Mouse (Mus musculus) lung, embryonic 15.5 days (tissue): Measurements from ENCODE around the gene Trap1. TPM values are rescaled to one million over a fixed set of nuclear protein-coding genes. Genes with fewer than 3 reads are reported as not detected.
"Not testable (repeated sequence)": the region's sequence is repeated elsewhere in the genome, so short reads cannot be mapped to it uniquely, and the experiment has no call there.

Experiments
- ATAC-seq: fragments of 200-750 bp; cut with Nextera tagmentation; 2 replicates; pipeline ENCODE4 v1.8.0; 2017; ENCODE audit warnings: moderate number of reproducible peaks, borderline replicate concordance; ENCODE audit not compliant: low FRiP score, low TSS enrichment; ENCODE audit errors: extremely low read depth
- H3K27ac ChIP-seq: fragments of 300-500 bp; sonication (generic); 2 replicates; pipeline ENCODE4 v1.5.1; 2015; ENCODE audit warnings: moderate library complexity, mild to moderate bottlenecking, inconsistent platforms
- H3K27me3 ChIP-seq: fragments of 300-500 bp; sonication (generic); 2 replicates; pipeline ENCODE4 v1.6.1; 2015; ENCODE audit warnings: inconsistent platforms
- H3K36me3 ChIP-seq: fragments of 300-500 bp; sonication (generic); 2 replicates; pipeline ENCODE4 v1.6.1; 2015; ENCODE audit warnings: inconsistent platforms
- H3K4me1 ChIP-seq: fragments of 300-500 bp; sonication (generic); 2 replicates; pipeline ENCODE4 v1.6.1; 2015; ENCODE audit warnings: inconsistent platforms
- H3K4me2 ChIP-seq: fragments of 300-500 bp; sonication (generic); 2 replicates; pipeline ENCODE4 v1.6.1; 2015; ENCODE audit warnings: inconsistent platforms, mild to moderate bottlenecking, moderate library complexity
- H3K4me3 ChIP-seq: fragments of 300-500 bp; sonication (generic); 2 replicates; pipeline ENCODE4 v1.5.1; 2015; ENCODE audit warnings: mild to moderate bottlenecking, inconsistent platforms
- H3K9ac ChIP-seq: fragments of 300-500 bp; sonication (generic); 2 replicates; pipeline ENCODE4 v1.6.1; 2015; ENCODE audit warnings: inconsistent platforms
- H3K9me3 ChIP-seq: fragments of 300-500 bp; sonication (generic); 2 replicates; pipeline ENCODE4 v1.6.1; 2016; ENCODE audit warnings: inconsistent platforms
- WGBS: fragments of 180-500 bp; shearing (Covaris S2); methylation state at CpG from one replicate; pipeline ENCODE4 v1.1.7; 2015; 5-methylcytosine and 5-hydroxymethylcytosine counted together
- polyA plus RNA-seq: library from polyadenylated mRNA; unstranded; fragments of >200 nt; fragmentation: Nextera tagmentation; extraction: Ambion mirVana; gene quantifications from 2 replicates; pipeline ENCODE4 v1.2.1, GENCODE M21; 2015

Trap1 gene
- polyA plus RNA-seq, 1 experiment from 2014 or later = 86.6 TPM

DNA sequence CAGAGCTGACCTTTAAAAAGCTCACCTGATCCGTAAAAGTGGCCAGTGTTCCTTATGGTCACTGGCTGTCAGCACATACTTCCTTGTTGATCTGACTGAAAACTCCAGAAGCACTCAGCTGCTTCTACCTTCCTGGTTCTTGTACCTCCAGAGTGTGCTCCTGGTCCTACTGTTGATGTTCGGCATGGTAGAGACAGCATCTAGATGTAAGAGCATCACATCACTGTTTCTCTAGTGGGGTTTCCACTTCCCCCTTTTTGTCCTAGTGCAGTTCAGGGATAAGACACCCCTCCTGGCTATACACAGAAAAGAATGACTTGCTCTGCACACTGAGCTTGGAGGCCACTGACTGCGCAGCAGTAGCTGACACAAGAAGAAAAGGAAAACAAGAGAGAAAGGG, 43.2 kb downstream of the Trap1 start:
- Histone ChIP-seq H3K36me3 (peaks cover 15% of the 10 kb centered on the region), H3K9ac (no peak overlapping the region), H3K4me3 (no peak overlapping the region), H3K9me3 (no peaks in the 10 kb centered on the region), H3K27me3 (no peaks in the 10 kb centered on the region), H3K4me2 (no peak overlapping the region), H3K4me1 (no peaks in the 10 kb centered on the region), H3K27ac (no peak overlapping the region)
- WGBS = 87% methylated on average over 3 of the region's 3 CpGs
- no peak for ATAC-seq

- no peak overlapping the region for H3K4me2 ChIP-seq
- H3K9me3 ChIP-seq = no peaks in the 10 kb centered on the region
- no peak for ATAC-seq
- peaks cover 10% of the 10 kb centered on the region for H3K36me3 ChIP-seq
- WGBS = 68% methylated on average over 5 of the region's 5 CpGs
- H3K9ac ChIP-seq = no peak overlapping the region
- H3K27me3 ChIP-seq = no peaks in the 10 kb centered on the region
- no peaks in the 10 kb centered on the region for H3K4me1 ChIP-seq
- H3K4me3 ChIP-seq = no peak overlapping the region
- H3K27ac ChIP-seq = no peak overlapping the region
These were observed 43.7 kb downstream of the Trap1 start for GRCm38 (mm10) chr16:4033971-4034370.

DNA sequence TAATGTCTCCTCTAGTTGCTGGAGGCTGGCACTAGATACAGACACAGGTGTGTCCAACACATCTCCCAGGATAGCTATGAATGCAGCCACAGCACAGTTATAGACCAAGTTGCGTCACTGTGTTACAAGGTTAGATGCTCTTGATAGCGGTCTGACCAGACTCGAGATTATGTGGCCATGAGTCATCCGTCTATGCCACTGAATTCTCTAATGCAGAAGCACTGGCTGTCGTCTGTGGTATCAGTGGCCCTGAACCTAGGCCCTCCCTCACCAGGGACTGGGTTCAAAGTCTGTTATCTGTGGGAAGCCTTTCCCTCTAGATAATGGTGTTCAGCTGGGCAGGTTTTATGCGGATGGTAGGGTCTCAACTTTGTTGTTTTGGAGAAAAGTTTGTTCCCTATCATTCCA, 45.3 kb downstream of the Trap1 start:
- 77% methylated on average over 6 of the region's 6 CpGs for WGBS
- no peaks in the 10 kb centered on the region for H3K4me1 ChIP-seq
- H3K4me2 ChIP-seq = no peak overlapping the region
- no peak overlapping the region for H3K9ac ChIP-seq
- no peak for ATAC-seq
- no peaks in the 10 kb centered on the region for H3K9me3 ChIP-seq
- H3K27me3 ChIP-seq = no peaks in the 10 kb centered on the region
- H3K27ac ChIP-seq = no peak overlapping the region
- H3K36me3 ChIP-seq = no peaks in the 10 kb centered on the region
- H3K4me3 ChIP-seq = no peak overlapping the region

GRCm38 (mm10) chr16:4031441-4032274, 46.0 kb downstream of the Trap1 start:
- Histone ChIP-seq H3K9me3 (no peaks in the 10 kb centered on the region), H3K27ac (no peak overlapping the region), H3K9ac (no peak overlapping the region), H3K36me3 (no peaks in the 10 kb centered on the region), H3K4me2 (no peak overlapping the region), H3K4me1 (no peaks in the 10 kb centered on the region), H3K4me3 (no peak overlapping the region), H3K27me3 (no peaks in the 10 kb centered on the region)
- ATAC-seq = no peak
- WGBS = 52% methylated on average over 4 of the region's 6 CpGs

GRCm38 (mm10) chr16:4030501-4030900, 47.1 kb downstream of the Trap1 start:
- ATAC-seq = no peak
- Histone ChIP-seq H3K9me3 (no peaks in the 10 kb centered on the region), H3K4me2 (no peak overlapping the region), H3K36me3 (no peaks in the 10 kb centered on the region), H3K27me3 (no peaks in the 10 kb centered on the region), H3K27ac (no peak overlapping the region), H3K4me1 (no peaks in the 10 kb centered on the region), H3K9ac (no peak overlapping the region), H3K4me3 (no peak overlapping the region)
- 95% methylated on average over 10 of the region's 10 CpGs for WGBS

GRCm38 (mm10) chr16:4029371-4029841, 48.2 kb downstream of the Trap1 start:
- Histone ChIP-seq H3K4me1 (no peaks in the 10 kb centered on the region), H3K4me2 (no peak overlapping the region), H3K4me3 (no peak overlapping the region), H3K36me3 (no peaks in the 10 kb centered on the region), H3K27ac (no peak overlapping the region), H3K27me3 (no peaks in the 10 kb centered on the region), H3K9me3 (no peaks in the 10 kb centered on the region), H3K9ac (no peak overlapping the region)
- WGBS = 87% methylated on average over 5 of the region's 5 CpGs
- ATAC-seq = no peak

DNA sequence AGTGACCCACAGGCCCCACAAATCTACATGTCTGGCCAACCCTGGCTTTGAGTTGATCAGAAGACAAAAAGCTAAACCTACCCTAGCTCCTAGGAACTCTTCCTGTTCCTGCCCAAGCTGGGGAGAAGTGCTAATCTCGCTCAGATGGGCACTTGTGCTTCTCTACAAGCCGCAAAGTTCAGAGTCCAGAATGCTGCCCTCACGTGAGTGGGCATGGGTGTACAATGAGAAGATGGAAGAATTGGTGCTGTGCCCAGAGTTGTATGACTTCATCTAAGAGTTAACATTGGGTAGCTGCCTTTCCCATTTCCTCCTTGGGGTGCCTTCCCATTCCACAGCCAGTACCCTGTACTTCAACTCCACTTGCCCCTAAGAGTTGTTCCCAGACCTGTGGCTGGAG, 50.4 kb downstream of the Trap1 start:
- no peaks in the 10 kb centered on the region for H3K4me1 ChIP-seq
- H3K9ac ChIP-seq = no peak overlapping the region
- no peak overlapping the region for H3K4me3 ChIP-seq
- H3K9me3 ChIP-seq = no peaks in the 10 kb centered on the region
- 74% methylated on average over 3 of the region's 3 CpGs for WGBS
- H3K4me2 ChIP-seq = no peak overlapping the region
- no peak overlapping the region for H3K27ac ChIP-seq
- H3K36me3 ChIP-seq = no peaks in the 10 kb centered on the region
- H3K27me3 ChIP-seq = no peaks in the 10 kb centered on the region
- ATAC-seq = no peak

DNA sequence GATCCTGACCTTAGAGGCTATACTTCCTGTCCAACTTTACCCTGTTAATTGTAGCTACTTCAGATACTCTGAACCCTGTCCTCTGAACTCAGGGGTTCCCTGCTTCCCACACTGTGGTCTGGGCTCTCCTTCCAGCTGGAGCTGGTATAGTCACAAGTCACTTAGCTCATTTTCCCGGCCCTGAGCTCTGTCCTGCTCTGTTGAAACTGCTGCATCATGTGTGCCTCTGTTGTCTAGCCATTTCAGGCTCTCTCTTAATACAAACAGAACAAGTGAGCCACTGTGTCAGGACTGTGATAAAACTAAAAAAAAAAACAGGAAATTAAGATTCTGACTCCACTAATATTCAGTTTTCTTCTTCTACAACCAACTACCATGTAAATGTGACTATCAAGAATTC, 51.0 kb downstream of the Trap1 start:
- H3K36me3 ChIP-seq = no peaks in the 10 kb centered on the region
- no peaks in the 10 kb centered on the region for H3K4me1 ChIP-seq
- no peaks in the 10 kb centered on the region for H3K27me3 ChIP-seq
- no peak overlapping the region for H3K27ac ChIP-seq
- no peak overlapping the region for H3K9ac ChIP-seq
- no peak overlapping the region for H3K4me3 ChIP-seq
- H3K9me3 ChIP-seq = no peaks in the 10 kb centered on the region
- no peak overlapping the region for H3K4me2 ChIP-seq
- ATAC-seq = no peak
- 31% methylated on average over 1 of the region's 1 CpGs for WGBS

- no peak overlapping the region for H3K27ac ChIP-seq
- H3K27me3 ChIP-seq = no peaks in the 10 kb centered on the region
- H3K9ac ChIP-seq = no peak overlapping the region
- H3K4me2 ChIP-seq = no peak overlapping the region
- no peaks in the 10 kb centered on the region for H3K4me1 ChIP-seq
- no peak for ATAC-seq
- WGBS = 64% methylated on average over 4 of the region's 4 CpGs
- no peaks in the 10 kb centered on the region for H3K9me3 ChIP-seq
- H3K36me3 ChIP-seq = no peaks in the 10 kb centered on the region
- no peak overlapping the region for H3K4me3 ChIP-seq
These were observed 54.9 kb downstream of the Trap1 start for GRCm38 (mm10) chr16:4022719-4023118.

DNA sequence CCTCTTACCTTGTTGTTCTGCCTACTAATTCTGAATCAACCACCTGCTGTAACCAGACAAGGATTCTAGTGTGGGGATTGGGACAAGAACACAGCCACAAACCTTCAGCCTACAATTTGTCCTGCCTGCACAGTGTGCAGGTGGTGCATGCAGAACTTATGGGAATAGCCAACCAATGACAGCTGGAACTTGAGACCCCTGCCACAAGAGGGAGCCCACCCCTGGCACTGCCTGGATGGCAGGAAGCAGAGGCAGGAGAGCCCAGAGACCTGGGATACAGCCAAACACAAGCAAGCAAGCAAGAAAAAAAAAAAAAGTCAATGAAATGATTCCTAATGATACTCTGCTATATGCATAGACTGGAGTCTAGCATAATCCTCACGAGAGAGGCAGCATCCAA, 56.4 kb downstream of the Trap1 start:
- Histone ChIP-seq H3K9me3 (no peaks in the 10 kb centered on the region), H3K4me2 (no peak overlapping the region), H3K9ac (no peak overlapping the region), H3K4me1 (no peaks in the 10 kb centered on the region), H3K27me3 (no peaks in the 10 kb centered on the region), H3K36me3 (no peaks in the 10 kb centered on the region), H3K4me3 (no peak overlapping the region), H3K27ac (no peak overlapping the region)
- WGBS = 96% methylated on average over 1 of the region's 1 CpGs
- ATAC-seq = no peak

- not testable (repeated sequence) for H3K4me3 ChIP-seq, H3K4me1 ChIP-seq, ATAC-seq, H3K27ac ChIP-seq, H3K36me3 ChIP-seq, H3K4me2 ChIP-seq, H3K27me3 ChIP-seq, H3K9ac ChIP-seq, H3K9me3 ChIP-seq
- WGBS = 81% methylated on average over 6 of the region's 6 CpGs
These were observed 60.2 kb downstream of the Trap1 start for GRCm38 (mm10) chr16:4017466-4017865.

GRCm38 (mm10) chr16:4016786-4017185, 60.8 kb downstream of the Trap1 start:
- H3K9me3 ChIP-seq, ATAC-seq, H3K27ac ChIP-seq, H3K36me3 ChIP-seq, H3K27me3 ChIP-seq, H3K4me1 ChIP-seq, H3K4me2 ChIP-seq, H3K4me3 ChIP-seq, H3K9ac ChIP-seq: not testable (repeated sequence)
- 65% methylated on average over 17 of the region's 17 CpGs for WGBS
